Mouse (Mus musculus): ENCODE results near the gene Foxp1. TPM values are rescaled to one million over a fixed set of nuclear protein-coding genes. Genes with fewer than 3 reads are reported as not detected.

Gene Foxp1
- total RNA-seq, 4 experiments from 2014 or later, result 27.2 to 37.3 (median 31.2) TPM

DNA sequence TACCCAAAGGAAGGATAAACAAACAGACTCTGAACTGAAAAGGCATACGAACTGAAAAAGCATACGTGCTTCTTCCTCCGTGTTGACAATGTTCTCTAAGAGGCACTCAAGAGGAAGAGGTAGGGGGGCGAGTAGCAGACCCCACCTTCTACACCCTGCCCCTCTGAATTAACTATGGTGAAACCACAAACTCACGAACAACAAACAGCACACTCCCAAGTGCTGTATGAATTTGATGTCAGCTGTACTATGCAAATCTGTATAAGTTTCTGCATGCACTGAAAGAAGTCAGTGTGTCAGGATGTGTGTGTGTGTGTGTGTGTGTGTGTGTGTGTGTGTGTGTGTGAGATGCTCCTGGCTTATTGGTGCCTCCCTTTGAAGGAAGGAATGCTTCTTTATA, 127.7 kb downstream of the Foxp1 start:
- DNase-seq (ENCODE audit: low spot score), result no peak

DNA sequence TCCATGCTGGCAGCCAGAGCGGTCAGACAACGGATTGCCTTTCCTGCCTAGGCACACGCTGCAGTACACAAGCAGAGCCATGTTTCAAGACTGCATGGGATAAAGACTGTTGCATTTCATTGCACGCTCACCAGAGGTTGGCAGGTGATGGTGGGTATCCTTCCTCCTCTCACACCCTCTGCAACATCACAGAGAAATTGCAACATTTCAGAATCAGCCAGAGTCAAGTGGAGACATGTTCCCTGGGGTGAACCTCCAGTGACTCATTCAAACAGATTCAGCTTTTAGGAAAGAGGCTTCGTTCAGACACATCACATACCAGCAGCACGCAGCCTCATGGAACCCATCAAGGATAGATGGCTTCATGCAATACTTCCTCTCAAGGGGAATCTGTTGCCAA, 130.0 kb downstream of the Foxp1 start:
- DNase-seq (ENCODE audit: low spot score), result no peak

DNA sequence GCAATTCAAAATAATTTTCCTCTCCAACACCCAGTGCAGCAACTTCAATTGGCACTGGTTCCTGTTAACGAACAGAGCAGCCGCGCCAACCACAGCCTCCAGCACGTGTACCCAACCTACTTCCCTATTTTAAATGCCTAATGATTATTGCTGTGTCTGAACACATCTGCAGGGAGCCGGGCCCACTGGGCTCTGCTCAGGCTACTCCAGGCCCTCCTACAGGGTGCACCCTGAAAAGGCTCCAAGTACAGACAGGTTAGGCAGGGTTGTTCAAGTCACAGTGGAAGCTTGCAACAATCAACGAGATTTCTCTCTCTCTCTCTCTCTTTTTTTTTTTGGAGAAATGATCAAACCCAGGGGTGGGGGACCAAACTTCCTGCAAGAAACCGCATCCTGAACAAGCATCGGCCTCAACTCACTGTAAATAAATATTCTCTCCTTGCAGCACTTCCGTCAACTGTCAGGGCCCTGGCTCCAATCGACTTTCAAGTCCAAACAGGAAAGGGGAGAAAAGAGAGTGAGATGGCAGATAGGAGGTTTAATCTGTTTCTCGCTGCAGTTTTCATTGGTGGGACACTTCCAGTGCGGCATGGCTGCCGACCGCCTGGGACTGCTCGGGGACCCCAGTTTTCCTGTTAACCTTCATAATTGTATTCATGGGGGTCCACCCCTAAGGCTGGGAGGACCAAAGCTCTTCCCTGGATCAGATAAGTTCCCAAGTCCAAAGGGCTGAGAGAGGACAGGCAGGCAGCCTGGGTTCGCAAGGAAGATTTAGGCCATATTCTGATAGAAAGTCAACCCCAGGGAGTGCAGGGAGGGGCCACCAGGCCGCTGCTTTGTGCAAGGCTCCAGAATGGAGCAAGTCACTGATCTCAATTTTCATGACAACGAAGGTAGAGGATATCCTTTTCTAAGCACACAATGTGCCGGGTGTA, 133.5 kb downstream of the Foxp1 start:
- DNase-seq (ENCODE audit: low spot score), result peak; percentile 57

DNA sequence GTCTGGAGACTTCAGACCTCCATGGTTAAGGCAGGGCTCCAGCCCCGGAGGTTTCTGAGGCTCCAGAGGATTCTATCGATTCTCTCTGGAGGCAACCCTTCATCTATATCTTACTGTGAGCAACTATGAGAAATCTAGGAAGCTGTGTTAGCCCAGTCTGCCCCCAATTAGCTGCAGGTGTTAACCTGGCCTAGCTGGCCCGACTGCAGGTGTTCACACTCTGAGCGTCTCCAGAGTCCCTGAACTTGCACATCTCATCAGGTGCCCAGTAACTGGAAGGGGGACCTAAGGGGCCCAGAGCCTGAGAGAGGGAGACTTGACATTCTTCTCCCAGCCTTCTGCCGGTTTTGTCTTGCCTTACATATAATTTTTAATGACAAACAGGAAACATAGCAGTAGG, 134.5 kb downstream of the Foxp1 start:
- DNase-seq (ENCODE audit: low spot score), result no peak

DNA sequence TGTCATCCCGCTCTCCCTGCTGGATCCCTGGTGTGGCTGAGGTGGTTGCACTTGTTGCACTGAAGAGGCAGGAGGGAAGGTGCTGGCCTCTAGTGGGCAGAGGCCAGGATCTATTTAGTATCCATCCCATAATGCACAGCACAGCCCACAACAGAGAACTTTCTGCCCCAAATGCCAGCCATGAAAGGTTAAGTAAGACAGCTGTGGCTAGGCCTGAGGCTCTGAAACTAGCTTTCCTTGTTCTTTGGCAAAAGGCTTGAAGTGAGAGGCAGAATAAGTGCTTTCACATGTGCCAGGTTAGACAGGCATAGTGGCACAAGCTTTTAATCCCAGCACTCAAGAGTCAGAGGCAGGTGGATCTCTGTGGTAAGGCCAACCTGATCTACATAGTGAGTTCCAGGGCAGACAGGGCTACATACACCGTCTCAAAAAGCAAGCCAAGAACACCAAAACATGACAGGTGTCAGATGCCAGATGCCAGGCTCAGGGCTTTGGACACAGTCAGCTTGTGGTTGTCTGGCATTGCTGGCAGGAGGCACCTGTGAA, 137.4 kb downstream of the Foxp1 start:
- no peak for DNase-seq (ENCODE audit: low spot score)

DNA sequence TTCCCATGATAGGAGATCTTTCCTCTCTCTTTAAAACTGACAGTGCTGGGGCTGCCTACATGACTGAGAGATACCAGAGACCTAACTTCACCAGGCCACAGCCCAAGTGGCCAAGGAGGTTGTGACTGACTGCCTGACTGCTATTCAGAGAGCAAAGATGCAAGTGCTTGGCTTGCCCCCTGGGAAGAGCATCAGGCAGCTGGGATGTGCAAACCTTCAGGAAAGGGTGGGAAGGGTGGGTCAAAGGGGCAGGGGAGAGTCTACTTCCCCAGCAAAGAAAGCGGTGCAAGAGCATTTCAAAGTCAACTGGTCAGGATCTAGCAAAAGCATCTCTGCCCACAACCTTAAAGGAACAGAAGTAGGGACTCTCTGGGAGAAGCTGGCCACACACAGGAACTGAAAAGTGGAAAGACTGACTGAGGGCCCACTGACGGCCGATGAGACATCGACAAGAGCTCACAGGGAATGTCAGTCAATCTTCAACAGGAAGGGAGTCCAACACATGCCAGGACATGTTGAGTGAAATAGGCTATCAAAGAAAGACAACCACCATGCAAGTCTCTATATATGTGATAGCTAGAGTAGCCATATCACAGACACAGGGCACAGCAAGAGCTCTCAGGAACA, 138.6 kb downstream of the Foxp1 start:
- no peak for DNase-seq (ENCODE audit: low spot score)

DNA sequence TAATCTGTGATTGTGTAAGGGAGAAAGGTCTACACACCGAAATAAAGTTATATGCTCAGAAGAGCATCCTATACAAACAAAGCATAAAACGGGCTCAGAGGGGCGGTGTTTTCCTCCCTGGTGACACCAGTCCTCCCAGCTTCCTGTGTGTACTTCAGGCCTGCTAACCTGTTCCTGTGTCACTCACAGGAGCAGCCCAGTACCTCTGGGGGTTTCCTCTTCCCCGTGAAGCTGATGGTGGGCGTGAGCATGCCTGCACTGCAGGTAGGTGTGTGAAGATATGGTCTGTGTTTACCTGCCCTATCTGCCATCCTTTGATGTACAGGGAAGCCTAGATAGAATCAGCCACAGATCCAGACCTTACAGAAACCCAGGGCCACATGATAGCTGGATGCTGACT, 142.4 kb downstream of the Foxp1 start:
- no peak for DNase-seq (ENCODE audit: low spot score)

DNA sequence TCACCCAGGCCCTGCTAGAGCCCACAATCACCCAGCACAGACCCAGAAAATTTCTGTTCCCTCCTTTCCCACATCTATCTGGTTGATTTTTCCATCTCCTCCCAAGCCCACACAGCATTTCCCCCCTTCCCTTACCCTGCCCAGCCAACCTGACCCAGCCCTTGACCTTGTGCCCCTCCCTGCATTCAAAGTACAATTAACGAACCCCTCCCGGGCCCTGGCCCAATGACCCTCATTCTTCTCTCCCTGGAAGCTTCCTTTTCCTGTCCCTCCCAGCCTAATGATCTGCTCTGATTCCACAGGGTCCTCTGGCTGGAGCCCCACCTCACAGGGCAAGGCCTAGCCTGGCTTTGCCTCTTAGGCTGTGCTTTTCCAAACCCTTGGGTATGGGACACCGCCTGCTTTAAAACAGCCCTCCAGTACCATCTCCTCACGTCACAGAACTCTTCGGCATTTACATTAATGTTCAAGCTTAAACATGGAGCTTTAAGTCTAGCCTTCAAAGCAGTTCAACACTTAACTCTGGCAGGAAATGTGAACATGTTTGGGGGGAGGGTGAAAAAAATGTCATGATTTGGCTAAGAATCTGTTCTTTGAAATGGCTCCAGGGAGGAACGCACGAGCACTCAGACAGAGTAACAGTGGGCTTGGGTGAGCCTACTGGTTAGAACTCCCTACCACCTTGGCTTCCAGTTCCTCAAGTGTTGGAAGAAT, 143.4 kb downstream of the Foxp1 start:
- peak; percentile 69 for DNase-seq (ENCODE audit: low spot score)

DNA sequence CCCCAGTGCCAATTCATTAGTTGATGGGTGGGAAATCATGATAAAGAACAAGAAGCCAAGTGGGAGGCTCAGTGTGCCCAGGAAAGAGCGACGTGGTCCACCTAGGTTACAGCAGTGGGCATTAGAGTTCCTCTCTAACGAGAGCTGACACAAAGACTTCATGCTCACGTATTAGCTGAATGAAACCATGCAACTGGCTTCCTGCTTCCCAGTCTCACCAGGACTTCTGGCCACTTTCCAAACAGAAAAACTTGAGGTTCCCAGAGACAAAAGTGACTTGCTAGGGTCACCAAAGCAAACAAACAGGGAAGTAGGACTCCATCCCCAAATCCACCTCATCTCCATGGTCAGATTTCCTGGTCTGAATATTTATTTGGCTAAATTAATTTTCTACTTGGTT, 144.8 kb downstream of the Foxp1 start:
- DNase-seq (ENCODE audit: low spot score), result no peak

DNA sequence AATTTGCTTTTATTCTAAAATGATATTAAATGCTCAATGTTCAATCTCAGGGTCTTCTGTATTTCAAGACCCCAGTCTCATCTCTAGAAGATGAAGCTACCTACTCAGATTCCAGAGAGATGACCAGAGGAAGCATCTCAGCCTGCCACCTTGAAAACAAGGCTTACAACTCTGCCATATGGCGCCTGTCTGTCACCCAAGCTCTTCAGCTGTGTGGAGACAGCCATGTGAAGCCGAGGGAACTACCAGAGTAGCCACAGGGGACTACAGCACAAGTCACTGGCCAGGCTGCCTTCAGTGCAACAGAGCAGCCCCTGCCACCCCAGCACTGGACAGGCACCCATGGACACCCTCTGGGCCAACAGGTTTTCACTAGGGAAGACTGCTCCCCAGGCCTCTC, 145.4 kb downstream of the Foxp1 start:
- no peak for DNase-seq (ENCODE audit: low spot score)

DNA sequence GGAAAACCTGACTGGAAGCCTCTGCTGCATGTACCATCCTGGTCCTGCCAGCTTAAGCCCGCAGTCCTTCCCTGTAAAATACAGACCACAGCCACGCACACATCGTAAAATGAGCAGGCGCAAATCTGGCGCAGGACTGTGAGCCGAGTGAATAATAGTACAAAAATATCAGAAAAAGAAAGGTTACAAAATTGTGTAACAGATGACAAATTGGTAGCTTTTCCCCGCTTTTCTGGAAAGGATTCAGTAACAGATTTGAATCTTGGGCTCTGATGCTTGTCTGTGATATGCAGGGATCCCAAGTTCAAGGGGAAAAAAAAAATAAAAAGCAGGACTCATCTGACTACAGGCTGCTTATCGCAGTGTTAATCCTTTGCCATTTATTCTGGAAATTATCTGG, 145.8 kb downstream of the Foxp1 start:
- no peak for DNase-seq (ENCODE audit: low spot score)

DNA sequence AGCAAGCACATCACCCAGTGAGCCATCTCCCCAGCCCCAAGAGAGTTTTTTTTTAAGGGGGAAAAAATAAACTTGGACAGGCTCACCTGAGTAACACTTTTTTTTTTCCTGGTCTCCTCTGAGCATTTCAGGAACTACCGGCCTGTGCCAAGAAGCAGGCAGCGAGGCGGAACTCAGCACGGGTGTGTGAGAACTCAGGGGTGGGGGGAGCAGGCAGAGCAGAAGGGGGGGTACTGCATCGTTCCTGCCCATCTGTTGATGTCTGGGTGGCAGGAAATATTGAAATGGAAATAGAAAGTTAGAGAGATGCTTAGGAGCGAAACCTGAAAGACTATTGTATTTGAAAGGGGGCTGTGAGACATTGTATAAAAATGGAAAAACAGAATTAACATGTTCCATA, 146.7 kb downstream of the Foxp1 start:
- no peak for DNase-seq (ENCODE audit: low spot score)

DNA sequence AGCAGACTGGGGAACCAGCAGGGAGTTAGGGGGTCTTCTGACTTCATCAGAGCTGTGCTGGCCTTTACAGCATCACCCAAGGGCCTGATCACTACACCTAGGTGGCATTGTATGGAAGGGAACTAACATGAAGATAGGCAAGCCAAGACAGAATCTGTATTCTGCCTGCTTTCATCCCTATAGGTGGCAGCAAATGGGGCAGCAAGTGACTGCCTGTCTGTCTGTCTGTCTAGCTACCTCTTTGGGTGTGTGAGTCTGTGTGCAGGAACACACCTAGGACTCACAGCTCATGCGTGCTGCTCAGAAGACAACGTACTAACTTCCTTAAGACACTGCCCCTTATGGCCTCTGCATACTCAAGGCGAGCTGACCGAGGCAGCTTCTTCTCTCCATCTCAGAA, 147.1 kb downstream of the Foxp1 start:
- no peak for DNase-seq (ENCODE audit: low spot score)

DNA sequence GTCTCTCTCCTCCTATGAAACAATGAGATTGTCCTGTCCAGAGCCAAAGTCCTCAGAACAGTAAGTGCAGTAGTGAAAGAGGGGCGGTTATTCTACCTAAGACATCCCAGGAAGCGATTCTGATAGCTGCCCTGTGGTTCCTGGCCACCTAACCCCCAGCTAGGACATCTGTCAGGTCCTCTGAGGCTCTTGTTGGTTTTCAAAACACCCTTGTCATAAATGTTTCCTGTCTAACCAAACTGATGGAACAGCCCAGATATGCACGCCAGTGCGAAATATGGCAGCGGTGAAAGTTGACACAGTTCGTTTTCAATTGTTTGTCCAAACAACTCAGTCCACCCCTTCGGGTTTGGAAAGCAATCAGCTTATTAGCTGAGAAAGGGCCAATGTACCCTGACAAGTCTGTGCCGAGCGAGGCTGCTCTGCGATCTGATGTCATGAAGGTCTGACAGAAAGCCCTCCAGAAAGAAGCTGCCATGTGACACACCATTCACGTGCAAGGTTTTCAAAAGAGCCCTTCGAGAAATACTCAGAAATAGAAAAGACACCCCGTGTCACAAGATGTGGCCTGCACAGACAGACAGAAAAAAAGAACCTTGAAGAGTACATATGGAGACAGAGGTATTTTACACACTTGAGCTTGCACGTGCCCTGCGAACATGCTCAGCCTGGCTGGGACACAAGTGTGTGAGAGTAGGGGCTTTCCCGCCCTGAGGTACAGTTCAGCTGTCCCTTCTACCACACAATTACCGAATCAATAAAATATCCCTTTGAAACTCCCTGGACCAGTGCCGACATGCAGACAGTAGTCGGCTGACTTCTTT, 147.9 kb downstream of the Foxp1 start:
- no peak for DNase-seq (ENCODE audit: low spot score)

DNA sequence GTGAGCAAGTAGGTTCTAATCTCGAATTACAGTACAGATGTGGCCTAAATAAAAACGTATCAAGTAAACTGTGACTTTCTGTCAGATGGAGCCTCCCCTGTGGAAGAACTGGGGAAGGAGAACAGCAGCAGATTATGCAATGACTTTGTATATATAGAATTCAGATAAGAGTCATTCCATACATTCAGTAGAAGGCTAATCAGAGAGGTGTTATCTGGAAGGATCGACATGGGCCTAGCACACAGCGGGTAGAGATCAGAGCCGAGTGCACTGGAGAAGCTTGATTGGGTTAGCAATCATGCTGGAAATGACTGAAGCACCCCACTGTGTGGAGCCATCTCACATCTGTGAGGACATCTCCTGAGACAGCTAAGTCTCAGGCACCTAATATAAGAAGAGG, 150.1 kb downstream of the Foxp1 start:
- DNase-seq (ENCODE audit: low spot score), result no peak

DNA sequence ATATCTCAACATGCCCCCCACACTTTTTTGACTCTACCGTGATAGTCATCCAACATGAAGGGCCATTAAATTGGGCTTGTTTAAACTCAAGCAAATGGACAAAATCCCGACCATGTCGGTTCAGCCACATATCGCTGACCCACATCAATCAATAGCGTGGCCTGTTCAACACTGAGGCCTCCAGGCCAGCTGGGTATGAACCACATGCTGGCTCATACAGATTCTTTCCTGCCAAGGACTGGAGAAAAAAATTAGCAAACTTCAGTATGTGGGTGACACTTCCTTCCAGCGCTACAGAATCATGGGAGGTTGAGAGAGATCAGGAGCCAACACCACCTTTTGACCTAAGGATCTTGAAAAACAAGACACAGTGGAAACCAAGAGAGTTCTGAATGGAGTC, 150.5 kb downstream of the Foxp1 start:
- no peak for DNase-seq (ENCODE audit: low spot score)

DNA sequence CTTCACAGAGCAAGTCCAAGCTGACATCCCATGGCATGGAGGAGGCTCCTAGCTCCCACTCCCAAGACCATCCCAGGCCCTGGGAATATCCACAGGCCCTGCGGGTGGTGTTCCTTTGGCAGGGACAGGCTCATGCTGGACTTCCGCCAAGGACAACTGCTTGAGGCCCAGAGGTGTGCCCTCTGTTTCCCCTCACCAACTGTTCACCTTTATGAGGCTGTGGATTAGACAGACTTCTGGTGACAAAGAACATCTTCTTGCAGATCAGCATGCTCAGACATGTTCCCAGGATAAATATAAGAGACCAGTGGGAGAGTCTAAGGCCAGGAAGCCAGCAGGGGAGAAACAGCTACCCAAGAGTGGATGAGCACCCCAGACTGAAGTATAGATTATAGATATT, 152.6 kb downstream of the Foxp1 start:
- no peak for DNase-seq (ENCODE audit: low spot score)

DNA sequence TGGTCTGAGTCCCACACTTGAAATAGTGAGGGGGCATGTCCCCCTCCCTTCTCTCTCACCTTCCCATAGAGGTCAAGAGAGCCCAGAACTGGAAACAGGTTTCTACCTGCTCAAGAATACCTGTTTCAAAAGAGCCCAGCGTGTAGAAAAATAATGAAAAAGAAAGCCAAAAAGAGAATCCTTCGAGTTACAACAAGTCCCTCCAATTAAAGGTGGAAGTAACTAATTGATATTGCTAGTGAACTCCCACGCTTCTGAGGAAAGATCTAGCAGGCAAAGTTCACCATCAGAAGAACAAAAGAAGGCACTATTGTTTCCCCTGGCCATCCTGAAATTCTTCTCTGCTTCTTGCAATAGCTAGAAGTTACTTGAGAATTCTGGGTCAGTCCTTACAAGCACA, 153.4 kb downstream of the Foxp1 start:
- DNase-seq (ENCODE audit: low spot score), result no peak

DNA sequence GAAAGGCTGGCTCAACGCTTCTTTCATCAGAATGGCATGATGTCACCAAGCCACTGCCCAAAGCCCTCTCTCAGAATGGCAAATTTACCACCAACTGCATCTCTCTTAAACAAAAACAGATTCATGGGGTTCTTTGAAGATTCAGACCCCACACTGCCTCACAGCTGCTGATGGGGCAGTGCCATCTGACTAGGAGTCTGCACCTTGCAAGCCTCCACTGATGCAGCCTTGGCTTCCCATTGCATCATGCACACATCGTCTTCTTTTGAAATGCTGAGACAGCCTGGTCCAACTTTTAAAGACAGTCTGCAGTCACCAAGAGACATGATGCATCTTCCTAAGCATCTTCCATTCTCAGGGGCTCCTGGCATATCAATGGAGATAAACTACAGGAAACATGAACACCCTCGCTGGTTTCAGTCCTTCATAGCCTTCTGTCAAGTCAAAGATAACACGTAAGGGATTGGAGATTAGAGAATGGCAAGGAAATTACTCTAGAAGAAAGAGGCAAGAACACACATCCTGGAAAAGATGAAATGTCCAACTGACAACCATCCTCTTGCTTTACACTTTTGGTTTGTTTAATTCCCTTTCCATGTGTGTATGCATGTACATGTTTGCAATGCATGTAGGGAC, 154.3 kb downstream of the Foxp1 start:
- DNase-seq (ENCODE audit: low spot score), result no peak

DNA sequence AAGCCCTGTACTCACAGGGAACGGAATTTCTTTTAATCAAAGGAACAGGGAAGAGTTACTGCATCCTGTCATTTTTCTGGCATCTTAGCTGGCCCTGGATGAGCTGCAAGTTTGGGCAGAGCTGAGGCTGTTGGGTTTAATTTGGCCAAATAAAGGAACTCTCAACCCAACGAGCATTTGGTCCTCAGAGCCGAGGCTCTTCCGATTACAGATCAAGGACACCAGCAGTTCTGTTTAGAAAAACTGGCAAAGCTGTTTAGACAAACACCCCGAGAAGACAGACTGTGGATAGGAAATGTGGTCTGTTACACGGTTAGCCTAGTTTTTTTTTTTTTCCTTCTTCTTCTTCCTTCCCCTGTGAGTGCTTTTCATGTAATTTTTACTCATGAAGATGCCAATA, 158.0 kb downstream of the Foxp1 start:
- no peak for DNase-seq (ENCODE audit: low spot score)

DNA sequence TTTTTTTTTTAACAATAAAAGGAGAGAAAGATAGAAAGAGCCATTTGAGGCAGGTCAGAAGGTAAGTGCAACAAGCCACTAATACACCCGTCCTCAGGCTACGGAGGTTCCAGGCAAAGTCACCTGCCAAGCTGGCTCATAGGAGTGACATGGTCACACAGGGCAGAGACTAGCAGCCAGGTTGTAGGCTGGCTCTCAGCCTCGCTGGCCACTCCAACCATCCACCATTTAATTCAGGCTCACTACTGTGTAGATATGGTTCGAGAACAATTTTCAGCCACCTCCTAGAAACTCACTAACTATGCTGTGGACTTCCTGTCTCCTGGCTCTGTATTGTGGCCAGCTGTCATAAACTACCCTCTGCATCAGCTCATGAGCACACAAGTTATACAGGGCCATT, 161.9 kb downstream of the Foxp1 start:
- DNase-seq (ENCODE audit: low spot score), result no peak

Data from heart, adult 8-10 months (tissue).